Mouse (Mus musculus): ENCODE results near the gene Sh3gl2.

DNA sequence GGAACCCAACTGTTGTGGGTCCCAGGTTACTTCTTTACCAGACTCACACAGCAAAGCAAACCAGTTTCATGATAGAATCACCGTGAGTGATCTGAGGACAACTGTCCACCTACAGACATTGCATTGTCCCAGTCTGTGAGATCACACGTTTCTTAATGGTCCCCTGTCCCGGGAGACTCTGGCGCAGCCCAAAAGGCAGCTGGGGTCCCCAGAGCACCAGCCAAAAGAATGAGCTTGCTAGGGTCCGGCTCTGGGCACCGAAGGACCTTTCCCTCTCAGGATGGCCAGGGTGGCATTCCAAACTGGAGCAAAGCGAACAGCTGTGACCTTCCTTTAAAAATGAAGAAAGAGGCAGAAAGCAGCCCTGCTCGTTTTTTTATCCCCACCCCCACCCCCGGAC lies 308.9 kb downstream of the Sh3gl2 start, which contains the start of gene Adamtsl1:
- TF ChIP-seq GATA1 (IDR thresholded peaks at IDR 0.05; ENCODE audit: borderline replicate concordance, low read length) (no peak), CTCF (IDR thresholded peaks at IDR 0.05; ENCODE audit: low read depth, low read length) (no peak), TAL1 (conservative IDR thresholded peaks at IDR 0.05; ENCODE audit: low read depth, low read length) (no peak), POLR2AphosphoS5 (IDR thresholded peaks at IDR 0.05; ENCODE audit: insufficient replicate concordance, low read depth, low read length) (no peak)
